Mouse (Mus musculus) heart, postnatal 25 days (tissue): Measurements from ENCODE around the gene Gm21762. TPM values are rescaled to one million over a fixed set of nuclear protein-coding genes. Genes with fewer than 3 reads are reported as not detected.
"Not testable (repeated sequence)": the region's sequence is repeated elsewhere in the genome, so short reads cannot be mapped to it uniquely, and the experiment has no call there.

ENCODE experiments used
- DNase-seq: peaks from one replicate; pipeline ENCODE4 v3.0.0; 2022; ENCODE audit warnings: low spot score
- intact Hi-C: fragments of 180-260 bp; cut with DNase I; formaldehyde crosslinking; loops from one replicate; pipeline ENCODE4 v1.15.1; 2025
- total RNA-seq, 2 experiments: library from RNA; stranded (reverse); gene quantifications; 2 replicates each; pipeline ENCODE4 v1.2.3; 2021

The Gm21762 gene
- not detected for total RNA-seq

- DNase-seq, intact Hi-C loops: not testable (repeated sequence)
Observed at GRCm38 (mm10) chr13:120215847-120216246, at the start of gene Gm21762. Gene Gm21762, minus strand, starts transcription at chr13:120215947.

- intact Hi-C loops, DNase-seq: not testable (repeated sequence)
Observed at GRCm38 (mm10) chr13:120262870-120263269, 47.1 kb upstream of the Gm21762 start, which contains the start of gene AF067061. Gene AF067061, plus strand, starts transcription at chr13:120263114.

GRCm38 (mm10) chr13:120259718-120260117, 44.0 kb upstream of the Gm21762 start:
- DNase-seq, intact Hi-C loops: not testable (repeated sequence)

- DNase-seq, intact Hi-C loops: not testable (repeated sequence)
Observed at GRCm38 (mm10) chr13:120258817-120259658, 43.3 kb upstream of the Gm21762 start.

- intact Hi-C loops, DNase-seq: not testable (repeated sequence)
Observed at GRCm38 (mm10) chr13:120251208-120251924, 35.6 kb upstream of the Gm21762 start.

- DNase-seq, intact Hi-C loops: not testable (repeated sequence)
Observed at GRCm38 (mm10) chr13:120238811-120239210, 23.1 kb upstream of the Gm21762 start, which contains the start of gene Gm21731. Gene Gm21731, plus strand, starts transcription at chr13:120239111.

GRCm38 (mm10) chr13:120232447-120233049, 16.8 kb upstream of the Gm21762 start:
- intact Hi-C loops: not testable (repeated sequence)

GRCm38 (mm10) chr13:120231798-120232197, 16.1 kb upstream of the Gm21762 start:
- intact Hi-C loops, DNase-seq: not testable (repeated sequence)

More at GRCm38 (mm10) chr13:120232447-120233049, 16.8 kb upstream of the Gm21762 start:
- not testable (repeated sequence) for DNase-seq

- intact Hi-C loops, DNase-seq: not testable (repeated sequence)
Observed at GRCm38 (mm10) chr13:120223012-120223659, 7.4 kb upstream of the Gm21762 start.

GRCm38 (mm10) chr13:120220922-120221321, 5.2 kb upstream of the Gm21762 start:
- DNase-seq, intact Hi-C loops: not testable (repeated sequence)

GRCm38 (mm10) chr13:120196189-120196821, 19.4 kb downstream of the Gm21762 start:
- intact Hi-C loops, DNase-seq: not testable (repeated sequence)

GRCm38 (mm10) chr13:120172133-120172532, 43.6 kb downstream of the Gm21762 start, which contains the start of gene Gm21818:
Gene Gm21818, plus strand, starts transcription at chr13:120172433.
- intact Hi-C loops, DNase-seq: not testable (repeated sequence)

GRCm38 (mm10) chr13:120168301-120168700, 47.4 kb downstream of the Gm21762 start:
- intact Hi-C loops, DNase-seq: not testable (repeated sequence)

Other genes starting within 250 kb of the Gm21762 start
- gene Gm36079, start 188.9 kb downstream of the Gm21762 start, total RNA-seq: not detected
- gene Gm21188, start 163.8 kb downstream of the Gm21762 start, total RNA-seq: under 1 TPM; 0.39 to 0.49 TPM
- not detected for gene Gm20767, start 75.7 kb downstream of the Gm21762 start, total RNA-seq
- not detected for gene Gm21818, start 43.5 kb downstream of the Gm21762 start, total RNA-seq
- not detected for gene Gm21731, start 23.2 kb upstream of the Gm21762 start, total RNA-seq
- not detected for gene AF067061, start 47.2 kb upstream of the Gm21762 start, total RNA-seq
- gene BC147527, start 84.4 kb upstream of the Gm21762 start, total RNA-seq: not detected
- not detected for gene Tcstv3, start 100.9 kb upstream of the Gm21762 start, total RNA-seq